Comparison of ENCODE assay signal across 8 mouse cellular contexts in the genomic region with DNA sequence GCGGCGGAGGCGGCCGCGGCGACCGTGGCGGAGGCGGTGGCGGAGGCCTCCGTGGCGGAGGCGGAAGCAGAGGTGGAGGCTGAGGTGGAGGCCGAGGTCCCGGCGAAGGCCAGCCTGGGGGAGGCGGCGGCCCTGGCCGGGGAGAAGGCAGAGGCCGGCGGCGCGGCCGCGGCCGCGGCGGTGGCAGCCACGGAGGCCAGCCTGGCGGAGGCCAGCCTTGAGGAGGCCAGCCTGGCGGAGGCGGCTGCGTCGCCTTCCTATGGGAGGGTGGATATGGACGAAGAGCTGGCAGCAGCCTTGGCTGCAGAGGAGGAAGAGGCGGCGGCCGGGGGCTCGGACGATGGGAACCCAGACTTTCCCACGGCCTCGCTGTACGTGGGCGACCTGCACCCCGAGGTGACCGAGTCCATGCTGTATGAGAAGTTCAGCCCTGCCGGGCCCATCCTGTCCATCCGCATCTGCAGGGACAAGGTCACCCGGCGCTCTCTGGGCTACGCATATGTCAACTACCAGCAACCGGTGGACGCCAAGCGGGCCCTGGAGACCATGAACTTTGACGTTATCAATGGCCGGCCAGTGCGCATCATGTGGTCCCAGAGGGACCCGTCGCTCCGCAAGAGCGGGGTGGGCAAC.
DNase-seq lines count a peak whose midpoint lies in the region; ATAC-seq and TF ChIP-seq lines count a peak whose summit lies in the region.
"Not testable (repeated sequence)": the region's sequence is repeated elsewhere in the genome, so short reads cannot be mapped to it uniquely, and the experiment has no call there.

No protein-coding gene starts in this region.

- H3K36me3 ChIP-seq in forebrain, embryonic 11.5 days (ENCODE audit: control insufficient read depth, insufficient read depth, low read length); forebrain, postnatal 0 days (ENCODE audit: insufficient read depth); hindbrain, embryonic 14.5 days (replicated peaks; ENCODE audit: control insufficient read depth, insufficient read depth); intestine, embryonic 16.5 days (ENCODE audit: control insufficient read depth, insufficient read depth, low read length); limb, embryonic 13.5 days; midbrain, embryonic 13.5 days; neural tube, embryonic 12.5 days; stomach, postnatal 0 days (ENCODE audit: control insufficient read depth, insufficient read depth, low read length): not testable (repeated sequence)

- not testable (repeated sequence) for H3K9ac ChIP-seq in forebrain, embryonic 11.5 days (ENCODE audit: low read length); forebrain, postnatal 0 days; hindbrain, embryonic 14.5 days; intestine, embryonic 16.5 days (ENCODE audit: low read depth, low read length); limb, embryonic 13.5 days; midbrain, embryonic 13.5 days (replicated peaks); neural tube, embryonic 12.5 days; stomach, postnatal 0 days (ENCODE audit: low read length)

- H3K27me3 ChIP-seq in forebrain, embryonic 11.5 days (ENCODE audit: control insufficient read depth, insufficient read depth, low read length); forebrain, postnatal 0 days (ENCODE audit: insufficient read depth, low read length); hindbrain, embryonic 14.5 days (ENCODE audit: control insufficient read depth, insufficient read depth, low read length); intestine, embryonic 16.5 days (replicated peaks; ENCODE audit: control insufficient read depth, insufficient read depth, low read length); limb, embryonic 13.5 days; midbrain, embryonic 13.5 days; neural tube, embryonic 12.5 days (replicated peaks); stomach, postnatal 0 days (ENCODE audit: control insufficient read depth, insufficient read depth, low read length): not testable (repeated sequence)

- not testable (repeated sequence) for H3K4me1 ChIP-seq in forebrain, embryonic 11.5 days (replicated peaks; ENCODE audit: control insufficient read depth, insufficient read depth, low read length); forebrain, postnatal 0 days (ENCODE audit: insufficient read depth); hindbrain, embryonic 14.5 days (replicated peaks; ENCODE audit: control insufficient read depth, insufficient read depth, low read length); intestine, embryonic 16.5 days (ENCODE audit: control insufficient read depth, insufficient read depth, low read length); limb, embryonic 13.5 days; midbrain, embryonic 13.5 days (replicated peaks); neural tube, embryonic 12.5 days; stomach, postnatal 0 days (replicated peaks; ENCODE audit: control insufficient read depth, insufficient read depth)

- not testable (repeated sequence) for TF ChIP-seq CTCF in forebrain, postnatal 0 days (IDR thresholded peaks at IDR 0.05; ENCODE audit: low read depth); stomach, postnatal 0 days (IDR thresholded peaks at IDR 0.05; ENCODE audit: low read depth)

- not testable (repeated sequence) for TF ChIP-seq EP300 in stomach, postnatal 0 days (optimal IDR thresholded peaks at IDR 0.05)

- H3K4me3 ChIP-seq in forebrain, embryonic 11.5 days (ENCODE audit: low read depth, low read length); forebrain, postnatal 0 days (ENCODE audit: low read depth, low read length); hindbrain, embryonic 14.5 days (replicated peaks; ENCODE audit: low read length); intestine, embryonic 16.5 days (ENCODE audit: low read length); limb, embryonic 13.5 days; midbrain, embryonic 13.5 days (replicated peaks); neural tube, embryonic 12.5 days; stomach, postnatal 0 days (ENCODE audit: low read depth, low read length): not testable (repeated sequence)

- H3K9me3 ChIP-seq in forebrain, embryonic 11.5 days (ENCODE audit: control insufficient read depth, low read length); forebrain, postnatal 0 days (ENCODE audit: low read length); hindbrain, embryonic 14.5 days (ENCODE audit: control insufficient read depth, low read length); intestine, embryonic 16.5 days (ENCODE audit: control insufficient read depth, low read length); limb, embryonic 13.5 days; midbrain, embryonic 13.5 days; neural tube, embryonic 12.5 days; stomach, postnatal 0 days (ENCODE audit: control insufficient read depth, low read length): not testable (repeated sequence)

- no CpG with 5 or more reads among the region's 61 CpGs for WGBS in forebrain, embryonic 11.5 days
- no CpG with 5 or more reads among the region's 61 CpGs for WGBS in forebrain, postnatal 0 days
- WGBS in hindbrain, embryonic 14.5 days: no CpG with 5 or more reads among the region's 61 CpGs
- WGBS in intestine, embryonic 16.5 days: no CpG with 5 or more reads among the region's 61 CpGs
- WGBS in limb, embryonic 13.5 days: no CpG with 5 or more reads among the region's 61 CpGs
- no CpG with 5 or more reads among the region's 61 CpGs for WGBS in midbrain, embryonic 13.5 days
- WGBS in neural tube, embryonic 12.5 days: no CpG with 5 or more reads among the region's 61 CpGs
- no CpG with 5 or more reads among the region's 61 CpGs for WGBS in stomach, postnatal 0 days

- H3K27ac ChIP-seq in forebrain, embryonic 11.5 days (ENCODE audit: low read depth, low read length); forebrain, postnatal 0 days (ENCODE audit: low read depth, low read length); hindbrain, embryonic 14.5 days; intestine, embryonic 16.5 days (ENCODE audit: low read length); limb, embryonic 13.5 days; midbrain, embryonic 13.5 days; neural tube, embryonic 12.5 days; stomach, postnatal 0 days (replicated peaks): not testable (repeated sequence)

- not testable (repeated sequence) for DNase-seq in forebrain, embryonic 11.5 days (ENCODE audit: low spot score); forebrain, postnatal 0 days; hindbrain, embryonic 14.5 days (ENCODE audit: low spot score); stomach, postnatal 0 days (ENCODE audit: low spot score)

- ATAC-seq in forebrain, embryonic 11.5 days (replicated peaks; ENCODE audit: low FRiP score): peak; percentile 31
- ATAC-seq in forebrain, postnatal 0 days: peak; percentile 5; the same call in 1 of the 2 replicates
- peak; percentile 38 for ATAC-seq in hindbrain, embryonic 14.5 days (ENCODE audit: low FRiP score)
- ATAC-seq in intestine, embryonic 16.5 days: peak; percentile 62; the same call in 1 of the 2 replicates
- ATAC-seq in limb, embryonic 13.5 days (ENCODE audit: low FRiP score, low read depth): 0 out of 2 replicates have a peak, but pooled peaks have one; percentile 42
- ATAC-seq in midbrain, embryonic 13.5 days: peak; percentile 34
- peak; percentile 34 for ATAC-seq in neural tube, embryonic 12.5 days (ENCODE audit: low FRiP score, low read depth)
- peak; percentile 26; the same call in 1 of the 2 replicates for ATAC-seq in stomach, postnatal 0 days (ENCODE audit: low FRiP score, low TSS enrichment)

- not testable (repeated sequence) for H3K4me2 ChIP-seq in forebrain, embryonic 11.5 days (ENCODE audit: low read depth, low read length, severe bottlenecking); forebrain, postnatal 0 days (ENCODE audit: low read depth); hindbrain, embryonic 14.5 days (replicated peaks); intestine, embryonic 16.5 days (ENCODE audit: low read depth, low read length); limb, embryonic 13.5 days (replicated peaks); midbrain, embryonic 13.5 days (replicated peaks); neural tube, embryonic 12.5 days (replicated peaks); stomach, postnatal 0 days (replicated peaks; ENCODE audit: low read depth)

Comparison
In these comparisons a context has a peak if more than half of its experiments do, and no peak if none do; other contexts are left out.
1. ATAC-seq: peak in every context shown above with its lines; median percentile 62 in intestine, embryonic 16.5 days; 42 in limb, embryonic 13.5 days; 38 in hindbrain, embryonic 14.5 days; 34 in midbrain, embryonic 13.5 days; 34 in neural tube, embryonic 12.5 days; 31 in forebrain, embryonic 11.5 days; 26 in stomach, postnatal 0 days; 5 in forebrain, postnatal 0 days.